Mouse (Mus musculus) ovary, adult 18-20 months (tissue): Measurements from ENCODE around the gene Ffar2.
"Not testable (repeated sequence)": the region's sequence is repeated elsewhere in the genome, so short reads cannot be mapped to it uniquely, and the experiment has no call there.

Experiments used
- DNase-seq: peaks from one replicate; pipeline ENCODE4 v3.0.0; 2022; ENCODE audit warnings: low spot score, mixed read lengths

Gene Ffar2

GRCm38 (mm10) chr7:30823675-30824074, at the start of gene Ffar2:
TSS of gene Ffar2 (minus strand) at chr7:30823775.
- no peak for DNase-seq

- DNase-seq, result peak; percentile 33
These were observed 49.5 kb upstream of the Ffar2 start for GRCm38 (mm10) chr7:30873083-30873482.

GRCm38 (mm10) chr7:30863386-30863785, 39.8 kb upstream of the Ffar2 start:
- DNase-seq, result no peak

GRCm38 (mm10) chr7:30861464-30861863, 37.9 kb upstream of the Ffar2 start, which contains the start of gene Ffar1:
TSS of gene Ffar1 (minus strand) at chr7:30861564.
- no peak for DNase-seq

GRCm38 (mm10) chr7:30859635-30860402, 36.2 kb upstream of the Ffar2 start:
- no peak for DNase-seq

GRCm38 (mm10) chr7:30859290-30859634, 35.7 kb upstream of the Ffar2 start:
- no peak for DNase-seq

GRCm38 (mm10) chr7:30857746-30858145, 34.2 kb upstream of the Ffar2 start:
- DNase-seq, result no peak

GRCm38 (mm10) chr7:30856078-30856477, 32.5 kb upstream of the Ffar2 start, which contains the start of gene Ffar3:
TSS of gene Ffar3 (minus strand) at chr7:30856178.
- no peak for DNase-seq

GRCm38 (mm10) chr7:30851421-30851820, 27.8 kb upstream of the Ffar2 start:
- DNase-seq, result no peak

- DNase-seq, result no peak
These were observed 24.4 kb upstream of the Ffar2 start for GRCm38 (mm10) chr7:30847934-30848333.

- no peak for DNase-seq
These were observed 23.8 kb upstream of the Ffar2 start for GRCm38 (mm10) chr7:30847386-30847785.

- DNase-seq, result no peak
These were observed 23.0 kb upstream of the Ffar2 start for GRCm38 (mm10) chr7:30846505-30847053.

GRCm38 (mm10) chr7:30844676-30845297, 21.2 kb upstream of the Ffar2 start:
- DNase-seq, result no peak

- DNase-seq, result no peak
These were observed 18.5 kb upstream of the Ffar2 start for GRCm38 (mm10) chr7:30842092-30842491.

GRCm38 (mm10) chr7:30841379-30841778, 17.8 kb upstream of the Ffar2 start:
- no peak for DNase-seq

- DNase-seq, result peak; percentile 11
These were observed 16.7 kb upstream of the Ffar2 start for GRCm38 (mm10) chr7:30840306-30840705.

- no peak for DNase-seq
These were observed 13.7 kb upstream of the Ffar2 start for GRCm38 (mm10) chr7:30837277-30837676.

- DNase-seq, result not testable (repeated sequence)
These were observed 9.1 kb upstream of the Ffar2 start for GRCm38 (mm10) chr7:30832684-30833083.

- DNase-seq, result no peak
These were observed 8.7 kb upstream of the Ffar2 start for GRCm38 (mm10) chr7:30832261-30832660.

GRCm38 (mm10) chr7:30829428-30829827, 5.9 kb upstream of the Ffar2 start:
- no peak for DNase-seq

GRCm38 (mm10) chr7:30828871-30829270, 5.3 kb upstream of the Ffar2 start:
- DNase-seq, result not testable (repeated sequence)

- DNase-seq, result no peak
These were observed 3.1 kb upstream of the Ffar2 start for GRCm38 (mm10) chr7:30826660-30827059.

- DNase-seq, result no peak
These were observed 731 bp upstream of the Ffar2 start for GRCm38 (mm10) chr7:30824306-30824705.
